Mouse (Mus musculus) bone marrow macrophage, adult 2 months (primary cell): Measurements from ENCODE around the gene Ube3c.

Experiments
- CTCF ChIP-seq: IDR thresholded peaks from 2 replicates; pipeline ENCODE4 v1.5.1; 2012; ENCODE audit warnings: low read depth, mild to moderate bottlenecking, low read length, moderate library complexity
- POLR2A ChIP-seq: IDR thresholded peaks from 2 replicates; pipeline ENCODE4 v1.6.1; 2012; ENCODE audit warnings: mild to moderate bottlenecking, low read depth, low read length, borderline replicate concordance

DNA sequence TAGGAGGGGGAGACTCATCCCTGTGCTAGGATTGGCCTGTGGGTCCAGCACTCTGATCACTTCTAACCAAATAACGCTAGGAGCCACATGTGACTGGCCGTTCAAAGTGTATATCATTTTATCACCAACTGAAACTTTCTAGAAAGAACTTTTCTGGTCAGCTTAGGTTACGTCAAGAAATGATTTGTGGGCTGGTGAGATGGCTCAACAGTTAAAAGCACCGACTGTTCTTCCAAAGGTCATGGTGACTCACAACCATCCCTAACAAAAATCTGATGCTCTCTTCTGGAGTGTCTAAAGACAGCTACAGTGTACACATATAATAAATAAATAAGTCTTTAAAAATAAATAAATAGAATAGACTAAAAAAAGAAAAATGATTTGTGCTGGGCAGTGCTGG, 103.5 kb downstream of the Ube3c start:
- TF ChIP-seq POLR2A (no peak), CTCF (no peak)
